In the genomic region with DNA sequence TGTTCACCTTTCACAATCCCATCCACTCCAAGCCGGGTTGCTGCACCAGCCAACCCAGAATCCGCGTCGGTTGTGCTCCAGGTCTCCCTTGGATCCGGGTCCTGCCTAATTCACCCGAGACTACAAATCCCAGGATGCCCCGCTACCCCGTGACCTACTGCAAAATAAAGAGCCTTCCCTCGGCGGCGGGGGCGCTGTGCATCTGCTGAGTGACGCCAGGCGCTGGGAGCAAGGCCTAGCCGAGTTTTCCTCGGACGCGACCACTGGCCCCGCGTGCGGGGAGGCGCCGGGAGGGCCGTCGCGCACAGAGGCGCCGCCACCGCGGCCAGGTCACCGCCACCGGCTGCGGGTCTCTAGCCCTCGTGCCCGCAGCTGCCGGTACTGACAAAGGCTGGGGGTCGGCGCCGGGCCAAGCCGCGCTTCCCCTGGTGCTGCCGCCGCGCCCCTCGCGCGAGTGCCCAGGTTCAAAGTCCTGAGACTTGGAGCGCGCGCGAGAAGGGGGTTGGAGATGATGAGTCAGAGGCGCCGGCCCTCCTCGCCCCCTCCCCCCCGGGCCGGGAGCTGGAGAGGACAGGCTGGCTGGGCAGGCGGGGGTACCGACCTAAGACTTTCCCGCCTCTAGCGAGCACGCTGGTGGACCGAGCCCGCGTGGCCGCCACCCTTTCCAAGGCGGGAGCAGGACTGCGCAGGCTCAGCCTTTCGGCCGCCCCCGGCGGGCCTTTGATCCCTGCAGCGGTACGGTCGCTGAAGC, we compare ENCODE assay signal across 8 mouse cellular contexts. TPM values are rescaled to one million over a fixed set of nuclear protein-coding genes. Genes with fewer than 3 reads are reported as not detected.
DNase-seq lines count a peak whose midpoint lies in the region; ATAC-seq and TF ChIP-seq lines count a peak whose summit lies in the region.

No protein-coding gene starts in this region.

- H3K27ac ChIP-seq in hindbrain, embryonic 10.5 days: peak overlapping the region; percentile 100
- H3K27ac ChIP-seq in lung, embryonic 15.5 days: peak overlapping the region; percentile 99
- H3K27ac ChIP-seq in olfactory bulb, adult 2 months (ENCODE audit: insufficient read depth, low read depth, low read length): peak overlapping the region; percentile 98

- peak; percentile 98 for DNase-seq in MN1 (ENCODE audit: low spot score)
- peak; percentile 99 for DNase-seq in cerebellum, adult 9-10 months
- DNase-seq in hindbrain, embryonic 10.5 days (ENCODE audit: low spot score): peak; percentile 98
- peak; percentile 99 for DNase-seq in layer of hippocampus, adult 9-10 months (ENCODE audit: low spot score)
- peak; percentile 95 to 96 for DNase-seq in thymus, adult 18-20 months

- H3K27me3 ChIP-seq in hindbrain, embryonic 10.5 days (ENCODE audit: insufficient read depth, poor library complexity, severe bottlenecking): no peaks in the 10 kb centered on the region
- no peaks in the 10 kb centered on the region for H3K27me3 ChIP-seq in lung, embryonic 15.5 days

- TF ChIP-seq CTCF in olfactory bulb, adult 2 months (IDR thresholded peaks at IDR 0.05; ENCODE audit: insufficient read depth, low read depth, low read length): no peak

- H3K4me2 ChIP-seq in lung, embryonic 15.5 days: peak overlapping the region; percentile 67

- peak overlapping the region; percentile 87 for H3K9ac ChIP-seq in lung, embryonic 15.5 days

- H3K9me3 ChIP-seq in hindbrain, embryonic 10.5 days: no peaks in the 10 kb centered on the region
- H3K9me3 ChIP-seq in lung, embryonic 15.5 days: no peaks in the 10 kb centered on the region

- H3K4me3 ChIP-seq in hindbrain, embryonic 10.5 days: peak overlapping the region; percentile 69
- H3K4me3 ChIP-seq in lung, embryonic 15.5 days: peak overlapping the region; percentile 60
- peak overlapping the region; percentile 70 for H3K4me3 ChIP-seq in olfactory bulb, adult 2 months (ENCODE audit: insufficient read depth, low read depth, low read length)

- TF ChIP-seq POLR2A in olfactory bulb, adult 2 months (IDR thresholded peaks at IDR 0.05; ENCODE audit: insufficient read depth, low read depth, low read length): peak; percentile 68

- peaks cover 5% of the 10 kb centered on the region; the same call in 1 of the 2 replicates for H3K36me3 ChIP-seq in hindbrain, embryonic 10.5 days
- no peaks in the 10 kb centered on the region for H3K36me3 ChIP-seq in lung, embryonic 15.5 days

- peaks cover 81% of the 10 kb centered on the region for H3K4me1 ChIP-seq in hindbrain, embryonic 10.5 days (replicated peaks)
- peaks cover 51% of the 10 kb centered on the region for H3K4me1 ChIP-seq in lung, embryonic 15.5 days
- H3K4me1 ChIP-seq in olfactory bulb, adult 2 months (ENCODE audit: control insufficient read depth, insufficient read depth, low read length): peaks cover 16% of the 10 kb centered on the region

- WGBS in hindbrain, embryonic 10.5 days: under 1% methylated on average over 73 of the region's 74 CpGs
- WGBS in lung, embryonic 15.5 days: 1% methylated on average over 71 of the region's 74 CpGs
- WGBS in olfactory bulb, adult 2 months: under 1% methylated on average over 74 of the region's 74 CpGs

- peak; percentile 87 for ATAC-seq in frontal cortex, adult (ENCODE audit: low TSS enrichment)
- peak; percentile 90 for ATAC-seq in lung, embryonic 15.5 days (ENCODE audit: borderline replicate concordance, extremely low read depth, low FRiP score, low TSS enrichment)

RNA-seq across cellular contexts. Expression of gene Zfp219, which starts 0.8 kb away (rescaled TPM):
- 74.3 and 83.6 TPM in 2 replicates for polyA plus RNA-seq in hindbrain, embryonic 10.5 days (2016; fragmentation: Nextera tagmentation; extraction: Ambion mirVana)
- polyA plus RNA-seq in lung, embryonic 15.5 days (2015; fragmentation: Nextera tagmentation; extraction: Ambion mirVana): 25.7 and 26.3 TPM in 2 replicates
- polyA plus RNA-seq in olfactory bulb, adult 2 months (2012; ENCODE audit: insufficient read depth, insufficient read length, low replicate concordance, missing spikeins): not detected in 2 replicates

RNA-seq across cellular contexts. Expression of gene Tmem253, which starts 4.3 kb away (rescaled TPM):
- 0.80 and 1.0 TPM in 2 replicates for polyA plus RNA-seq in hindbrain, embryonic 10.5 days (2016; fragmentation: Nextera tagmentation; extraction: Ambion mirVana)
- 0.26 and 0.57 TPM in 2 replicates for polyA plus RNA-seq in lung, embryonic 15.5 days (2015; fragmentation: Nextera tagmentation; extraction: Ambion mirVana)
- polyA plus RNA-seq in olfactory bulb, adult 2 months (2012; ENCODE audit: insufficient read depth, insufficient read length, low replicate concordance, missing spikeins): not detected in 2 replicates

RNA-seq across cellular contexts. Expression of gene Olfr221, which starts 22.5 kb away (rescaled TPM):
- polyA plus RNA-seq in hindbrain, embryonic 10.5 days (2016; fragmentation: Nextera tagmentation; extraction: Ambion mirVana): not detected in 2 replicates
- polyA plus RNA-seq in lung, embryonic 15.5 days (2015; fragmentation: Nextera tagmentation; extraction: Ambion mirVana): not detected in 2 replicates
- polyA plus RNA-seq in olfactory bulb, adult 2 months (2012; ENCODE audit: insufficient read depth, insufficient read length, low replicate concordance, missing spikeins): not detected in 2 replicates

RNA-seq across cellular contexts. Expression of gene Arhgef40, which starts 35.2 kb away (rescaled TPM):
- 100 and 106 TPM in 2 replicates for polyA plus RNA-seq in hindbrain, embryonic 10.5 days (2016; fragmentation: Nextera tagmentation; extraction: Ambion mirVana)
- 105 TPM in 2 replicates for polyA plus RNA-seq in lung, embryonic 15.5 days (2015; fragmentation: Nextera tagmentation; extraction: Ambion mirVana)
- polyA plus RNA-seq in olfactory bulb, adult 2 months (2012; ENCODE audit: insufficient read depth, insufficient read length, low replicate concordance, missing spikeins): not detected in 2 replicates

Comparison
In these comparisons a context has a peak if more than half of its experiments do, and no peak if none do; other contexts are left out.
1. Peak in every context shown above with its lines: DNase-seq, ATAC-seq, H3K4me3 ChIP-seq and H3K27ac ChIP-seq.